Mouse (Mus musculus): Measurements from ENCODE around the gene Cttn. TPM values are rescaled to one million over a fixed set of nuclear protein-coding genes. Genes with fewer than 3 reads are reported as not detected.

The Cttn gene
- polyA plus RNA-seq, 2 experiments, result 174 to 188 TPM

GRCm38 (mm10) chr7:144503959-144504358 is 33.1 kb upstream of the Cttn start:
- peaks cover 90% of the 10 kb centered on the region for H3K36me3 ChIP-seq (ENCODE audit: control insufficient read depth, insufficient read depth, low read length)
- no peak for TF ChIP-seq POLR2A (IDR thresholded peaks at IDR 0.05; ENCODE audit: borderline replicate concordance, extremely low read depth, insufficient read depth, insufficient read length)

GRCm38 (mm10) chr7:144492931-144493330 is 22.1 kb upstream of the Cttn start:
- Histone ChIP-seq H3K9ac (ENCODE audit: low read depth, low read length, severe bottlenecking) (no peak overlapping the region), H3K27me3 (ENCODE audit: control insufficient read depth, insufficient read depth, low read length) (no peaks in the 10 kb centered on the region), H3K36me3 (ENCODE audit: control insufficient read depth, insufficient read depth, low read length) (peaks cover 85% of the 10 kb centered on the region), H3K4me3 (replicated peaks; ENCODE audit: low read length) (no peak overlapping the region), H3K9me3 (ENCODE audit: control insufficient read depth, low read length) (no peaks in the 10 kb centered on the region), H3K4me1 (ENCODE audit: control insufficient read depth, insufficient read depth, low read length) (no peaks in the 10 kb centered on the region), H3K4me2 (replicated peaks; ENCODE audit: low read depth, low read length, severe bottlenecking) (no peak overlapping the region), H3K27ac (replicated peaks; ENCODE audit: low read depth, low read length) (no peak overlapping the region)
- TF ChIP-seq POLR2A (IDR thresholded peaks at IDR 0.05; ENCODE audit: borderline replicate concordance, extremely low read depth, insufficient read depth, insufficient read length), result no peak
- 44% methylated on average over 1 of the region's 1 CpGs for WGBS
- DNase-seq (ENCODE audit: low spot score) (no peak), ATAC-seq (ENCODE audit: low FRiP score, low read depth) (no peak)

More at GRCm38 (mm10) chr7:144503959-144504358, 33.1 kb upstream of the Cttn start:
- no peaks in the 10 kb centered on the region for H3K4me1 ChIP-seq (ENCODE audit: control insufficient read depth, insufficient read depth, low read length)
- 90% methylated on average over 4 of the region's 4 CpGs for WGBS
- ATAC-seq (ENCODE audit: low FRiP score, low read depth) (no peak), DNase-seq (ENCODE audit: low spot score) (no peak)
- H3K27me3 ChIP-seq (ENCODE audit: control insufficient read depth, insufficient read depth, low read length), result no peaks in the 10 kb centered on the region
- no peaks in the 10 kb centered on the region for H3K9me3 ChIP-seq (ENCODE audit: control insufficient read depth, low read length)
- no peak overlapping the region for H3K27ac ChIP-seq (replicated peaks; ENCODE audit: low read depth, low read length)
- no peak overlapping the region for H3K4me3 ChIP-seq (replicated peaks; ENCODE audit: low read length)
- no peak overlapping the region for H3K9ac ChIP-seq (ENCODE audit: low read depth, low read length, severe bottlenecking)
- no peak overlapping the region for H3K4me2 ChIP-seq (replicated peaks; ENCODE audit: low read depth, low read length, severe bottlenecking)

- Histone ChIP-seq H3K9ac (ENCODE audit: low read depth, low read length, severe bottlenecking) (no peak overlapping the region), H3K9me3 (ENCODE audit: control insufficient read depth, low read length) (no peaks in the 10 kb centered on the region), H3K36me3 (ENCODE audit: control insufficient read depth, insufficient read depth, low read length) (peaks cover 77% of the 10 kb centered on the region), H3K4me2 (replicated peaks; ENCODE audit: low read depth, low read length, severe bottlenecking) (no peak overlapping the region), H3K4me1 (ENCODE audit: control insufficient read depth, insufficient read depth, low read length) (no peaks in the 10 kb centered on the region), H3K27me3 (ENCODE audit: control insufficient read depth, insufficient read depth, low read length) (no peaks in the 10 kb centered on the region), H3K4me3 (replicated peaks; ENCODE audit: low read length) (no peak overlapping the region), H3K27ac (replicated peaks; ENCODE audit: low read depth, low read length) (no peak overlapping the region)
- ATAC-seq (ENCODE audit: low FRiP score, low read depth), result no peak
- no peak for DNase-seq (ENCODE audit: low spot score)
- no peak for TF ChIP-seq POLR2A (IDR thresholded peaks at IDR 0.05; ENCODE audit: borderline replicate concordance, extremely low read depth, insufficient read depth, insufficient read length)
- 92% methylated on average over 8 of the region's 8 CpGs for WGBS
Measured at GRCm38 (mm10) chr7:144490201-144490873, 19.5 kb upstream of the Cttn start.

- no peaks in the 10 kb centered on the region for H3K27me3 ChIP-seq (ENCODE audit: control insufficient read depth, insufficient read depth, low read length)
- 87% methylated on average over 6 of the region's 6 CpGs for WGBS
- TF ChIP-seq POLR2A (IDR thresholded peaks at IDR 0.05; ENCODE audit: borderline replicate concordance, extremely low read depth, insufficient read depth, insufficient read length), result no peak
- ATAC-seq (ENCODE audit: low FRiP score, low read depth) (no peak), DNase-seq (ENCODE audit: low spot score) (no peak)
- H3K9ac ChIP-seq (ENCODE audit: low read depth, low read length, severe bottlenecking), result no peak overlapping the region
- peaks cover 78% of the 10 kb centered on the region for H3K36me3 ChIP-seq (ENCODE audit: control insufficient read depth, insufficient read depth, low read length)
- H3K4me1 ChIP-seq (ENCODE audit: control insufficient read depth, insufficient read depth, low read length), result no peaks in the 10 kb centered on the region
- H3K4me2 ChIP-seq (replicated peaks; ENCODE audit: low read depth, low read length, severe bottlenecking), result no peak overlapping the region
- H3K27ac ChIP-seq (replicated peaks; ENCODE audit: low read depth, low read length), result no peak overlapping the region
- no peaks in the 10 kb centered on the region for H3K9me3 ChIP-seq (ENCODE audit: control insufficient read depth, low read length)
- H3K4me3 ChIP-seq (replicated peaks; ENCODE audit: low read length), result no peak overlapping the region
Measured at GRCm38 (mm10) chr7:144489067-144489774, 18.4 kb upstream of the Cttn start.

- Histone ChIP-seq H3K27me3 (ENCODE audit: control insufficient read depth, insufficient read depth, low read length) (no peaks in the 10 kb centered on the region), H3K27ac (replicated peaks; ENCODE audit: low read depth, low read length) (no peak overlapping the region), H3K9ac (ENCODE audit: low read depth, low read length, severe bottlenecking) (no peak overlapping the region), H3K4me2 (replicated peaks; ENCODE audit: low read depth, low read length, severe bottlenecking) (no peak overlapping the region), H3K4me1 (ENCODE audit: control insufficient read depth, insufficient read depth, low read length) (no peaks in the 10 kb centered on the region), H3K4me3 (replicated peaks; ENCODE audit: low read length) (no peak overlapping the region), H3K9me3 (ENCODE audit: control insufficient read depth, low read length) (no peaks in the 10 kb centered on the region), H3K36me3 (ENCODE audit: control insufficient read depth, insufficient read depth, low read length) (peaks cover 72% of the 10 kb centered on the region)
- TF ChIP-seq POLR2A (IDR thresholded peaks at IDR 0.05; ENCODE audit: borderline replicate concordance, extremely low read depth, insufficient read depth, insufficient read length), result no peak
- DNase-seq (ENCODE audit: low spot score) (no peak), ATAC-seq (ENCODE audit: low FRiP score, low read depth) (no peak)
Measured at GRCm38 (mm10) chr7:144480314-144480713, 9.5 kb upstream of the Cttn start.

Measured in limb, embryonic 14.5 days (tissue).